In the genomic region with DNA sequence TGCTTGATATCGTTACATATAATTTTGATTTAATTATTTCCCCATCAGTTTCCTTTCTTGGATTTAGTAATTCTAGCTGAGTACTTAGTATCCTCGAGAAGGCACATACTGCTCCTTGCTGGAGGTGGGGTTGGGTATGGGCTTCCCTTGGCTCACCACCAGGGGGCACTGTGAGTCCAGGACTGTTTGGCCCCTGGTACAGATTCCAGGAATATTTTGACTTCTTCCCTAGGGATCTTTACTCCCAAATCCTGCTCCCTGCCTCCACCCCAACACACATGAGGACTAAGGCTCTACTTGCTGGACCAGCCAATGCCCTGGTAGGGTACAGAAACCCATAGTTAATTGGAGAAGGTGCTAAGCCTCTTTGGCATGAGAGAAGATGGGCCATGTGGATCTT, we compare ENCODE assay signal across 8 mouse cellular contexts. TPM values are rescaled to one million over a fixed set of nuclear protein-coding genes. Genes with fewer than 3 reads are reported as not detected.
DNase-seq lines count a peak whose midpoint lies in the region; ATAC-seq and TF ChIP-seq lines count a peak whose summit lies in the region.

No protein-coding gene starts in this region.

- peak; percentile 85 for ATAC-seq in heart, postnatal 0 days (ENCODE audit: insufficient read depth, low read depth)
- peak; percentile 82 for ATAC-seq in lung, embryonic 14.5 days (ENCODE audit: insufficient read depth)

- no peak overlapping the region for H3K9ac ChIP-seq in ES-E14 (ENCODE audit: insufficient read depth, low read depth, low read length, poor library complexity, severe bottlenecking)
- no peak overlapping the region for H3K9ac ChIP-seq in heart, postnatal 0 days (replicated peaks; ENCODE audit: low read depth, low read length)
- H3K9ac ChIP-seq in lung, embryonic 14.5 days: no peak overlapping the region

- in situ Hi-C loops in ES-E14 (cut with MboI; ENCODE audit: low sequenced_read_pairs in 2 of 2, unreplicated experiment in 2 of 2): loop anchor here in 1 of 2 experiments (5.0 kb wide), 1 partner anchor 544 kb away; no protein-coding TSS in a partner anchor

- H3K9me3 ChIP-seq in ES-E14 (ENCODE audit: control insufficient read depth, insufficient read depth, low read depth, low read length): no peaks in the 10 kb centered on the region
- H3K9me3 ChIP-seq in forebrain, embryonic 10.5 days: no peaks in the 10 kb centered on the region
- no peaks in the 10 kb centered on the region for H3K9me3 ChIP-seq in heart, postnatal 0 days (replicated peaks; ENCODE audit: control insufficient read depth, low read length)
- no peaks in the 10 kb centered on the region for H3K9me3 ChIP-seq in lung, embryonic 14.5 days (ENCODE audit: low read depth, low read length)

- no peaks in the 10 kb centered on the region for H3K27me3 ChIP-seq in forebrain, embryonic 10.5 days (ENCODE audit: poor library complexity, severe bottlenecking)
- no peaks in the 10 kb centered on the region for H3K27me3 ChIP-seq in heart, postnatal 0 days (ENCODE audit: control insufficient read depth, insufficient read depth, low read length)
- no peaks in the 10 kb centered on the region for H3K27me3 ChIP-seq in lung, embryonic 14.5 days (ENCODE audit: insufficient read depth, low read length)

- DNase-seq in ES-E14 (ENCODE audit: low read depth, low spot score): peak; percentile 46
- DNase-seq in brain, adult 2 months (ENCODE audit: low read depth, low spot score): peak; percentile 72
- peak; percentile 60 for DNase-seq in forebrain, embryonic 10.5 days (ENCODE audit: extremely low spot score, low spot score)
- DNase-seq in heart, postnatal 0 days (ENCODE audit: low spot score): peak; percentile 57
- DNase-seq in layer of hippocampus, adult 18-20 months (ENCODE audit: low spot score in 2 of 2): peak; percentile 30 to 79
- peak; percentile 89 for DNase-seq in lung, embryonic 14.5 days
- peak; percentile 72 for DNase-seq in ovary, postnatal 36 days (ENCODE audit: low spot score)
- DNase-seq in urinary bladder, postnatal 14 days (ENCODE audit: low spot score): peak; percentile 74

- no peaks in the 10 kb centered on the region for H3K4me1 ChIP-seq in ES-E14 (ENCODE audit: control insufficient read depth in 2 of 2, insufficient read depth in 2 of 2, low read length in 2 of 2, poor library complexity in 1 of 2)
- H3K4me1 ChIP-seq in forebrain, embryonic 10.5 days: no peaks in the 10 kb centered on the region
- no peaks in the 10 kb centered on the region for H3K4me1 ChIP-seq in heart, postnatal 0 days (ENCODE audit: control insufficient read depth, insufficient read depth)
- no peaks in the 10 kb centered on the region for H3K4me1 ChIP-seq in lung, embryonic 14.5 days (ENCODE audit: insufficient read depth)

- no peak overlapping the region for H3K27ac ChIP-seq in ES-E14 (ENCODE audit: insufficient read depth, low read depth, low read length, poor library complexity, severe bottlenecking)
- H3K27ac ChIP-seq in forebrain, embryonic 10.5 days: no peak overlapping the region
- no peak overlapping the region for H3K27ac ChIP-seq in heart, postnatal 0 days (ENCODE audit: low read depth)
- no peak overlapping the region for H3K27ac ChIP-seq in lung, embryonic 14.5 days (ENCODE audit: low read depth)

- TF ChIP-seq EP300 in heart, postnatal 0 days (IDR thresholded peaks at IDR 0.05; ENCODE audit: low read depth): 0 out of 2 replicates have a peak, but pooled peaks have one; percentile 40

- TF ChIP-seq CTCF in heart, postnatal 0 days (IDR thresholded peaks at IDR 0.05; ENCODE audit: low read depth): peak; percentile 86
- peak; percentile 90 for TF ChIP-seq CTCF in lung, embryonic 14.5 days (IDR thresholded peaks at IDR 0.05; ENCODE audit: low read depth)

- no peak overlapping the region for H3K4me3 ChIP-seq in ES-E14 (ENCODE audit: insufficient read depth in 1 of 2, low read depth in 1 of 2, low read length in 2 of 2, poor library complexity in 1 of 2, severe bottlenecking in 1 of 2)
- no peak overlapping the region for H3K4me3 ChIP-seq in forebrain, embryonic 10.5 days
- H3K4me3 ChIP-seq in heart, postnatal 0 days (ENCODE audit: low read depth, low read length): no peak overlapping the region
- H3K4me3 ChIP-seq in lung, embryonic 14.5 days (ENCODE audit: low read depth, low read length): no peak overlapping the region

- 15% methylated on average over 2 of the region's 2 CpGs for WGBS in forebrain, embryonic 10.5 days
- 9% methylated on average over 2 of the region's 2 CpGs for WGBS in heart, postnatal 0 days
- 11% methylated on average over 2 of the region's 2 CpGs for WGBS in lung, embryonic 14.5 days

- no peak overlapping the region for H3K4me2 ChIP-seq in heart, postnatal 0 days (ENCODE audit: low read depth, low read length)
- H3K4me2 ChIP-seq in lung, embryonic 14.5 days: no peak overlapping the region

- no peaks in the 10 kb centered on the region for H3K36me3 ChIP-seq in ES-E14 (ENCODE audit: control insufficient read depth, insufficient read depth, low read length, poor library complexity, severe bottlenecking)
- H3K36me3 ChIP-seq in forebrain, embryonic 10.5 days (replicated peaks): no peaks in the 10 kb centered on the region
- no peaks in the 10 kb centered on the region for H3K36me3 ChIP-seq in heart, postnatal 0 days (replicated peaks; ENCODE audit: control insufficient read depth, insufficient read depth, low read length)
- H3K36me3 ChIP-seq in lung, embryonic 14.5 days (ENCODE audit: insufficient read depth): no peaks in the 10 kb centered on the region

TF ChIP-seq in ES-E14, 5 proteins besides CTCF, POLR2A, EP300 and RAD21:
- TF ChIP-seq ZNF384 (IDR thresholded peaks at IDR 0.05; ENCODE audit: low read depth, low read length) (no peak), ZC3H11A (IDR thresholded peaks at IDR 0.05; ENCODE audit: borderline replicate concordance, low read depth, low read length) (peak; percentile 76)

RNA-seq across cellular contexts. Expression of a gene that starts 36.0 kb away (rescaled TPM):
- total RNA-seq in ES-E14 (2012; rRNA removed): 38.5 and 58.5 TPM in 2 replicates
- polyA plus RNA-seq in forebrain, embryonic 10.5 days (2016; fragmentation: Nextera tagmentation; extraction: Ambion mirVana): 78.3 and 80.9 TPM in 2 replicates
- 16.4 and 30.5 TPM in 2 replicates for total RNA-seq in heart, postnatal 0 days (2014; rRNA removed; ENCODE audit: low replicate concordance)
- polyA plus RNA-seq in heart, postnatal 0 days (2015; fragmentation: Nextera tagmentation; extraction: Ambion mirVana): 66.8 and 68.7 TPM in 2 replicates
- 10 to 100 TPM; 60.4 to 61.6 TPM for total RNA-seq in layer of hippocampus, adult 18-20 months (2021)
- 70.0 and 74.3 TPM in 2 replicates for polyA plus RNA-seq in lung, embryonic 14.5 days (2014; fragmentation: Nextera tagmentation; extraction: Ambion mirVana)
